In the genomic region with DNA sequence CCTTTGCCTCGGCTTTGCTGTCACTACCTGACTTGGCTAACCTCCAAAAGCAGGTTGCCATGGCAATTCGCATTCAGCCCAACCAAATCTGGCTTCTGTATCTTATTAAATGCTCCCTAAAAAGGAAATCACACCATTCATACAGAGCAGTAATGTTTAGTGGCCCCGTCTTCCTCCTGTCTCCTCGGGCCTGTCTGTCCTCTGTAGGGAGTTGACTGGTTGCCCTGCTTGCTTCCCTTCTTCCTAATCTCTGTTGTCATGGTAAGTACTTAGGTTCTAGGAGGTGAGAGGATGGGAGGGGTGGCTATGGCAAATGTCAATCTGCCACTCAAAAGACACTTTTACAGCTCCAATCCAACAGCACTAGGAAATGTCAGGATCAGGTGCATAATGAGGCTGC, we compare ENCODE assay signal across 20 mouse cellular contexts.
DNase-seq lines count a peak whose midpoint lies in the region; ATAC-seq and TF ChIP-seq lines count a peak whose summit lies in the region.
"Had no signal": no experiment of that assay in that cellular context is flagged by ENCODE, and none has a peak within 500 bp of the region (broad histone marks: within the 10 kb centered on the region; RNA-seq: fewer than 3 reads in every experiment).

No protein-coding gene starts in this region.

- TF ChIP-seq CTCF in midbrain, postnatal 0 days (IDR thresholded peaks at IDR 0.05): no peak
- TF ChIP-seq CTCF in hindbrain, postnatal 0 days (IDR thresholded peaks at IDR 0.05; ENCODE audit: low read depth): no peak

- H3K27ac ChIP-seq in forebrain, embryonic 12.5 days: no peak overlapping the region
- H3K27ac ChIP-seq in forebrain, embryonic 11.5 days (ENCODE audit: low read depth, low read length): no peak overlapping the region
- no peak overlapping the region for H3K27ac ChIP-seq in midbrain, embryonic 10.5 days (replicated peaks)
- no peak overlapping the region for H3K27ac ChIP-seq in midbrain, postnatal 0 days (ENCODE audit: low read depth, low read length)
- no peak overlapping the region for H3K27ac ChIP-seq in midbrain, embryonic 13.5 days
- H3K27ac ChIP-seq in hindbrain, postnatal 0 days: no peak overlapping the region
- H3K27ac ChIP-seq: hindbrain, embryonic 14.5 days; intestine, embryonic 15.5 days; kidney, postnatal 0 days; limb, embryonic 15.5 days; lung, embryonic 15.5 days; stomach, embryonic 15.5 days had no signal

- H3K27me3 ChIP-seq in forebrain, embryonic 12.5 days: peaks cover 31% of the 10 kb centered on the region
- peaks cover 2% of the 10 kb centered on the region; the same call in 1 of the 2 replicates for H3K27me3 ChIP-seq in forebrain, embryonic 11.5 days (ENCODE audit: control insufficient read depth, insufficient read depth, low read length)
- peaks cover 13% of the 10 kb centered on the region; the same call in 1 of the 2 replicates for H3K27me3 ChIP-seq in midbrain, embryonic 10.5 days (ENCODE audit: low read depth, poor library complexity, severe bottlenecking)
- no peaks in the 10 kb centered on the region for H3K27me3 ChIP-seq in midbrain, postnatal 0 days (ENCODE audit: insufficient read depth, low read length)
- peaks cover 10% of the 10 kb centered on the region; the same call in 1 of the 2 replicates for H3K27me3 ChIP-seq in midbrain, embryonic 13.5 days
- H3K27me3 ChIP-seq in hindbrain, postnatal 0 days (ENCODE audit: insufficient read depth, low read length): no peaks in the 10 kb centered on the region
- H3K27me3 ChIP-seq: intestine, embryonic 15.5 days; limb, embryonic 15.5 days; lung, embryonic 15.5 days; stomach, embryonic 15.5 days had no signal

- 24% methylated on average over 4 of the region's 4 CpGs for WGBS in forebrain, embryonic 12.5 days
- 30% methylated on average over 4 of the region's 4 CpGs for WGBS in forebrain, embryonic 11.5 days
- WGBS in midbrain, embryonic 10.5 days: 30% methylated on average over 4 of the region's 4 CpGs
- 18% methylated on average over 4 of the region's 4 CpGs for WGBS in midbrain, postnatal 0 days
- WGBS in midbrain, embryonic 13.5 days: 18% methylated on average over 4 of the region's 4 CpGs
- 36% methylated on average over 4 of the region's 4 CpGs for WGBS in hindbrain, postnatal 0 days

- peaks cover 8% of the 10 kb centered on the region for H3K4me1 ChIP-seq in forebrain, embryonic 12.5 days
- 0 out of 2 replicates have a peak, but pooled peaks cover 2% of the 10 kb centered on the region for H3K4me1 ChIP-seq in forebrain, embryonic 11.5 days (replicated peaks; ENCODE audit: control insufficient read depth, insufficient read depth, low read length)
- H3K4me1 ChIP-seq in midbrain, embryonic 10.5 days: peaks cover 17% of the 10 kb centered on the region
- peaks cover 3% of the 10 kb centered on the region; the same call in 1 of the 2 replicates for H3K4me1 ChIP-seq in midbrain, postnatal 0 days (ENCODE audit: insufficient read depth, low read length)
- H3K4me1 ChIP-seq in midbrain, embryonic 13.5 days (replicated peaks): peaks cover 13% of the 10 kb centered on the region
- no peaks in the 10 kb centered on the region for H3K4me1 ChIP-seq in hindbrain, postnatal 0 days (ENCODE audit: insufficient read depth, low read length)
- H3K4me1 ChIP-seq: intestine, embryonic 15.5 days; lung, embryonic 15.5 days; stomach, embryonic 15.5 days had no signal

- no peak for DNase-seq in forebrain, embryonic 11.5 days (ENCODE audit: low spot score)
- DNase-seq in midbrain, embryonic 10.5 days (ENCODE audit: low spot score): peak; percentile 29
- no peak for DNase-seq in midbrain, postnatal 0 days (ENCODE audit: low spot score)
- no peak for DNase-seq in hindbrain, postnatal 0 days (ENCODE audit: low spot score)
- no peak for DNase-seq in gastrocnemius, postnatal 4 days (ENCODE audit: low spot score in 2 of 2)
- DNase-seq: cerebellum, adult 8-10 months; heart, adult 18-20 months; heart, postnatal 36 days; layer of hippocampus, postnatal 36 days; lung, postnatal 4 days; thymus, adult 2 months had no signal

- ATAC-seq in forebrain, embryonic 12.5 days (ENCODE audit: low FRiP score): 0 out of 2 replicates have a peak, but pooled peaks have one; percentile 20
- no peak for ATAC-seq in forebrain, embryonic 11.5 days (replicated peaks; ENCODE audit: low FRiP score)
- ATAC-seq in midbrain, postnatal 0 days (ENCODE audit: low FRiP score): no peak
- 0 out of 2 replicates have a peak, but pooled peaks have one; percentile 48 for ATAC-seq in midbrain, embryonic 13.5 days
- ATAC-seq in hindbrain, postnatal 0 days: no peak
- ATAC-seq: intestine, embryonic 15.5 days had no signal

- H3K9ac ChIP-seq in forebrain, embryonic 12.5 days: no peak overlapping the region
- no peak overlapping the region for H3K9ac ChIP-seq in forebrain, embryonic 11.5 days (ENCODE audit: low read length)
- H3K9ac ChIP-seq in midbrain, postnatal 0 days (replicated peaks; ENCODE audit: low read length, poor library complexity, severe bottlenecking): no peak overlapping the region
- H3K9ac ChIP-seq in midbrain, embryonic 13.5 days (replicated peaks): no peak overlapping the region
- no peak overlapping the region for H3K9ac ChIP-seq in hindbrain, postnatal 0 days (replicated peaks; ENCODE audit: low read length)
- H3K9ac ChIP-seq: hindbrain, embryonic 14.5 days; intestine, embryonic 15.5 days; limb, embryonic 15.5 days; lung, embryonic 15.5 days; stomach, embryonic 15.5 days had no signal

- no peaks in the 10 kb centered on the region for H3K36me3 ChIP-seq in forebrain, embryonic 12.5 days (replicated peaks)
- H3K36me3 ChIP-seq in forebrain, embryonic 11.5 days (ENCODE audit: control insufficient read depth, insufficient read depth, low read length): no peaks in the 10 kb centered on the region
- H3K36me3 ChIP-seq in midbrain, embryonic 10.5 days: no peaks in the 10 kb centered on the region
- H3K36me3 ChIP-seq in midbrain, postnatal 0 days (ENCODE audit: insufficient read depth, low read length): no peaks in the 10 kb centered on the region
- H3K36me3 ChIP-seq in midbrain, embryonic 13.5 days: no peaks in the 10 kb centered on the region
- no peaks in the 10 kb centered on the region for H3K36me3 ChIP-seq in hindbrain, postnatal 0 days (ENCODE audit: insufficient read depth, low read length)
- H3K36me3 ChIP-seq: G1E; intestine, embryonic 15.5 days; limb, embryonic 15.5 days; lung, embryonic 15.5 days; stomach, embryonic 15.5 days had no signal

- no peaks in the 10 kb centered on the region for H3K9me3 ChIP-seq in forebrain, embryonic 12.5 days
- H3K9me3 ChIP-seq in forebrain, embryonic 11.5 days (ENCODE audit: control insufficient read depth, low read length): no peaks in the 10 kb centered on the region
- H3K9me3 ChIP-seq in midbrain, embryonic 10.5 days (replicated peaks): no peaks in the 10 kb centered on the region
- H3K9me3 ChIP-seq in midbrain, postnatal 0 days (ENCODE audit: low read length): no peaks in the 10 kb centered on the region
- no peaks in the 10 kb centered on the region for H3K9me3 ChIP-seq in midbrain, embryonic 13.5 days
- no peaks in the 10 kb centered on the region for H3K9me3 ChIP-seq in hindbrain, postnatal 0 days (ENCODE audit: low read length)
- H3K9me3 ChIP-seq: intestine, embryonic 15.5 days; limb, embryonic 15.5 days; lung, embryonic 15.5 days; stomach, embryonic 15.5 days had no signal

- no peak overlapping the region for H3K4me2 ChIP-seq in forebrain, embryonic 12.5 days
- H3K4me2 ChIP-seq in forebrain, embryonic 11.5 days (ENCODE audit: low read depth, low read length, severe bottlenecking): no peak overlapping the region
- H3K4me2 ChIP-seq in midbrain, postnatal 0 days (ENCODE audit: low read depth, low read length, poor library complexity, severe bottlenecking): no peak overlapping the region
- no peak overlapping the region for H3K4me2 ChIP-seq in midbrain, embryonic 13.5 days (replicated peaks)
- no peak overlapping the region for H3K4me2 ChIP-seq in hindbrain, postnatal 0 days (ENCODE audit: low read depth, low read length)
- H3K4me2 ChIP-seq: hindbrain, embryonic 14.5 days; intestine, embryonic 15.5 days; limb, embryonic 15.5 days; lung, embryonic 15.5 days; stomach, embryonic 15.5 days had no signal

- H3K4me3 ChIP-seq in forebrain, embryonic 12.5 days (replicated peaks): no peak overlapping the region
- no peak overlapping the region for H3K4me3 ChIP-seq in forebrain, embryonic 11.5 days (ENCODE audit: low read depth, low read length)
- H3K4me3 ChIP-seq in midbrain, embryonic 10.5 days: no peak overlapping the region
- no peak overlapping the region for H3K4me3 ChIP-seq in midbrain, postnatal 0 days (ENCODE audit: low read depth, low read length)
- H3K4me3 ChIP-seq in midbrain, embryonic 13.5 days (replicated peaks): no peak overlapping the region
- H3K4me3 ChIP-seq in hindbrain, postnatal 0 days (ENCODE audit: low read length): no peak overlapping the region
- H3K4me3 ChIP-seq: intestine, embryonic 15.5 days; limb, embryonic 15.5 days; lung, embryonic 15.5 days; stomach, embryonic 15.5 days had no signal

Comparison
In these comparisons a context has a peak if more than half of its experiments do, and no peak if none do; other contexts are left out.
1. ATAC-seq: peak in forebrain, embryonic 12.5 days (single experiment) and midbrain, embryonic 13.5 days (single experiment); none in forebrain, embryonic 11.5 days (single experiment), midbrain, postnatal 0 days (single experiment) and hindbrain, postnatal 0 days (single experiment).